Mouse (Mus musculus) skeletal muscle tissue, adult 2 months (tissue): ENCODE data around the gene Pramef8.
"Not testable (repeated sequence)": the region's sequence is repeated elsewhere in the genome, so short reads cannot be mapped to it uniquely, and the experiment has no call there.

Experiments
- DNase-seq: peaks from one replicate; pipeline ENCODE4 v3.0.0-alpha.2; 2012; ENCODE audit warnings: low read depth, low spot score

Pramef8 gene

GRCm38 (mm10) chr4:143412219-143413092, at the start of gene Pramef8:
Gene Pramef8, plus strand, starts transcription at chr4:143412426.
- peak; percentile 87 for DNase-seq

- no peak for DNase-seq
Measured at GRCm38 (mm10) chr4:143366415-143367041, 45.7 kb upstream of the Pramef8 start.

- no peak for DNase-seq
Measured at GRCm38 (mm10) chr4:143379480-143379879, 32.7 kb upstream of the Pramef8 start.

GRCm38 (mm10) chr4:143379931-143380715, 32.1 kb upstream of the Pramef8 start:
- no peak for DNase-seq

GRCm38 (mm10) chr4:143380716-143381004, 31.6 kb upstream of the Pramef8 start:
- no peak for DNase-seq

- DNase-seq, result no peak
Measured at GRCm38 (mm10) chr4:143382163-143382562, 30.1 kb upstream of the Pramef8 start.

- DNase-seq, result no peak
Measured at GRCm38 (mm10) chr4:143383646-143384045, 28.6 kb upstream of the Pramef8 start.

GRCm38 (mm10) chr4:143388955-143389702, 23.1 kb upstream of the Pramef8 start:
- no peak for DNase-seq

GRCm38 (mm10) chr4:143394181-143394580, 18.0 kb upstream of the Pramef8 start, which contains the start of gene Pramel1:
Gene Pramel1, plus strand, starts transcription at chr4:143394428.
- no peak for DNase-seq

- no peak for DNase-seq
Measured at GRCm38 (mm10) chr4:143411566-143412218, 534 bp upstream of the Pramef8 start.

- no peak for DNase-seq
Measured at GRCm38 (mm10) chr4:143413621-143414020, 1.4 kb downstream of the Pramef8 start.

GRCm38 (mm10) chr4:143414121-143414520, 1.9 kb downstream of the Pramef8 start:
- no peak for DNase-seq

GRCm38 (mm10) chr4:143426770-143427169, 14.5 kb downstream of the Pramef8 start:
- DNase-seq, result not testable (repeated sequence)

GRCm38 (mm10) chr4:143450224-143450623, 38.0 kb downstream of the Pramef8 start, which contains the start of gene Oog4:
Gene Oog4, minus strand, starts transcription at chr4:143450324.
- DNase-seq, result no peak
